Mouse (Mus musculus) heart, adult 2 months (tissue): ENCODE data around the gene Blzf1.

Experiments
- CTCF ChIP-seq: fragments of 200-600 bp; IDR thresholded peaks from 2 replicates; pipeline ENCODE4 v1.8.1; 2022; ENCODE audit warnings: antibody characterized with exemption, mild to moderate bottlenecking, moderate library complexity
- POLR2A ChIP-seq: fragments of 200-500 bp; IDR thresholded peaks from 2 replicates; pipeline ENCODE4 v1.6.1; 2011; ENCODE audit warnings: mild to moderate bottlenecking, low read depth, low read length, control low read depth; ENCODE audit not compliant: insufficient read depth

DNA sequence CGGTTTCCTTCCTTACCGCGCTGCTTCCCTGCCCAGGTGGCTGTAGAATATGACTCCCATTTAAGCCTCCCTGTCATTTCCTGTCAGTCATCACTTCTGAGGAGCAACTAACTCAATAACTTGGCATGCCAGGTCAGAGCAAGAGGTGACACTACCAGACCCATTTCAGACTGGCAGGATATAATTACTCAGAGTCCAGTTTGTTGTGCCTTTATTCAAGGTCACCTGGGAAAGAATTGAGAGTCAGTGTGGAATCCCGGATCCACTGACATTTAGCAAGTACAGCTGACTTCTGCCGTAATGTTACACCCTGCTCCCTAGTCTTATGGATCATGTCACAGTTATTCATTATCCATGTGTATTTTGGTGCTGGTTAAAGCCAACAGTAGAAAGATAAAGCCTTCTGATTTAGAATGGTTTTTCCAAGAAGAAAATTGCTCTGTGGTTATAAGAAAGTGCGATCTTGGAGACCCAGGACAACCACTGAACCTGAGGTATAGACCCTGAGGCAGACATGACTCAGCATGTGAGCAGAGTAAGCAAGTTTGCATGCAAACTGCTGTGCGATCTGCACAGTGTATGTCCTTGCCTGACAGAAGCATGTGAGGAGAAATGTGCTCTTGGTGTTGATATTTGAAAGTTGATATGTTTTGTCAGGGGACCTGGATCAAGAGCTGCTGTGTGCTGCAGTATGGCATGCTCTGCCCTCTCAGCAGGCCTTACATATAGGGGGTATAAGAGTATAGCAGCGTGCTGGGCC is 56.7 kb downstream of the Blzf1 start:
- TF ChIP-seq CTCF (no peak), POLR2A (no peak)
